Mouse (Mus musculus) lung, adult 2 months (tissue): Measurements from ENCODE around the gene Slc38a1.

Experiments
- CTCF ChIP-seq: fragments of 200-500 bp; IDR thresholded peaks from 2 replicates; pipeline ENCODE4 v1.5.1; 2011; ENCODE audit warnings: mild to moderate bottlenecking, low read length, control low read depth; ENCODE audit not compliant: insufficient read depth
- POLR2A ChIP-seq: fragments of 200-500 bp; IDR thresholded peaks from 2 replicates; pipeline ENCODE4 v1.6.1; 2011; ENCODE audit warnings: low read depth, mild to moderate bottlenecking, control low read depth, low read length, borderline replicate concordance; ENCODE audit errors: extremely low read depth

- TF ChIP-seq CTCF (no peak), POLR2A (no peak)
Measured at GRCm38 (mm10) chr15:96675744-96676143, 33.0 kb upstream of the Slc38a1 start.
